9 mouse cellular contexts compared by ENCODE assay signal in genomic region chr2:142334441-142335102, GRCm38 (mm10).
DNase-seq lines count a peak whose midpoint lies in the region; ATAC-seq lines count a peak whose summit lies in the region.
"Had no signal": no experiment of that assay in that cellular context is flagged by ENCODE, and none has a peak within 500 bp of the region (broad histone marks: within the 10 kb centered on the region; RNA-seq: fewer than 3 reads in every experiment).

No protein-coding gene starts in this region.

- ATAC-seq in cerebellum, adult (ENCODE audit: insufficient number of reproducible peaks, low FRiP score, low TSS enrichment): peak; percentile 31; the same call in 1 of the 2 replicates
- peak; percentile 88 for ATAC-seq in hindbrain, embryonic 13.5 days (ENCODE audit: low FRiP score)
- ATAC-seq in midbrain, embryonic 12.5 days (ENCODE audit: low FRiP score, low read depth): peak; percentile 92
- no peak for ATAC-seq in megakaryocyte progenitor cell, adult 5-6 weeks (replicated peaks; ENCODE audit: poor library complexity)

- peak overlapping the region; percentile 74 for H3K27ac ChIP-seq in hindbrain, embryonic 13.5 days
- peak overlapping the region; percentile 87 for H3K27ac ChIP-seq in midbrain, embryonic 12.5 days (replicated peaks)
- H3K27ac ChIP-seq: liver, embryonic 15.5 days had no signal

- DNase-seq in cerebellum, adult 18-20 months: no peak
- peak; percentile 73 for DNase-seq in brain, embryonic 18.5 days (ENCODE audit: low read depth, low spot score)
- DNase-seq in lung, postnatal 36 days: no peak
- DNase-seq in cerebellum, adult 11-12 months: no peak

- peak overlapping the region; percentile 45 for H3K4me2 ChIP-seq in hindbrain, embryonic 13.5 days
- H3K4me2 ChIP-seq in midbrain, embryonic 12.5 days (replicated peaks): peak overlapping the region; percentile 39
- H3K4me2 ChIP-seq: liver, embryonic 15.5 days had no signal

- no peaks in the 10 kb centered on the region for H3K9me3 ChIP-seq in hindbrain, embryonic 13.5 days
- no peaks in the 10 kb centered on the region for H3K9me3 ChIP-seq in midbrain, embryonic 12.5 days
- H3K9me3 ChIP-seq: liver, embryonic 15.5 days had no signal

- peaks cover 22% of the 10 kb centered on the region for H3K4me1 ChIP-seq in hindbrain, embryonic 13.5 days (replicated peaks)
- H3K4me1 ChIP-seq in midbrain, embryonic 12.5 days: peaks cover 26% of the 10 kb centered on the region
- H3K4me1 ChIP-seq: liver, embryonic 15.5 days had no signal

- no peak overlapping the region for H3K9ac ChIP-seq in hindbrain, embryonic 13.5 days
- H3K9ac ChIP-seq in midbrain, embryonic 12.5 days (replicated peaks): no peak overlapping the region
- H3K9ac ChIP-seq: liver, embryonic 15.5 days had no signal

- H3K36me3 ChIP-seq in hindbrain, embryonic 13.5 days: no peaks in the 10 kb centered on the region
- H3K36me3 ChIP-seq in midbrain, embryonic 12.5 days: no peaks in the 10 kb centered on the region
- H3K36me3 ChIP-seq: liver, embryonic 15.5 days had no signal

- H3K27me3 ChIP-seq in hindbrain, embryonic 13.5 days: no peaks in the 10 kb centered on the region
- H3K27me3 ChIP-seq in midbrain, embryonic 12.5 days: no peaks in the 10 kb centered on the region
- H3K27me3 ChIP-seq: liver, embryonic 15.5 days had no signal

- WGBS in hindbrain, embryonic 13.5 days: 4% methylated on average over 7 of the region's 7 CpGs
- WGBS in midbrain, embryonic 12.5 days: 3% methylated on average over 7 of the region's 7 CpGs

- H3K4me3 ChIP-seq in hindbrain, embryonic 13.5 days: no peak overlapping the region
- H3K4me3 ChIP-seq in midbrain, embryonic 12.5 days: no peak overlapping the region
- H3K4me3 ChIP-seq: liver, embryonic 15.5 days had no signal
